Mouse (Mus musculus) embryonic facial prominence, embryonic 10.5 days (tissue): ENCODE measurements at regions not wholly inside any gene's neighbourhood (a gene's known extent, or its start where the extent isn't known, plus 50 kb on each side); places are given as distances from the start of the nearest gene placed in this dataset.

Source experiments
- DNase-seq: peaks from one replicate; pipeline ENCODE4 v3.0.0-alpha.2; 2017; ENCODE audit warnings: low spot score
- H3K27ac ChIP-seq: fragments of 300-500 bp; sonication (generic); replicated peaks from 2 replicates; pipeline ENCODE4 v1.5.1; 2016; ENCODE audit warnings: mild to moderate bottlenecking
- H3K27me3 ChIP-seq: fragments of 300-500 bp; sonication (generic); replicated peaks from 2 replicates; pipeline ENCODE4 v1.6.1; 2016; ENCODE audit warnings: low read depth, mild to moderate bottlenecking; ENCODE audit not compliant: poor library complexity, severe bottlenecking
- H3K36me3 ChIP-seq: fragments of 300-500 bp; sonication (generic); replicated peaks from 2 replicates; pipeline ENCODE4 v1.6.1; 2016; ENCODE audit warnings: mild to moderate bottlenecking, moderate library complexity
- H3K4me1 ChIP-seq: fragments of 300-500 bp; sonication (generic); 2 replicates; pipeline ENCODE4 v1.6.1; 2016
- H3K4me3 ChIP-seq: fragments of 300-500 bp; sonication (generic); 2 replicates; pipeline ENCODE4 v1.5.1; 2016; ENCODE audit warnings: mild to moderate bottlenecking, moderate library complexity
- H3K9me3 ChIP-seq: fragments of 300-500 bp; sonication (generic); 2 replicates; pipeline ENCODE4 v1.6.1; 2016; ENCODE audit warnings: mild to moderate bottlenecking
- WGBS: fragments of 180-500 bp; shearing (Covaris S2); methylation state at CpG from one replicate; pipeline ENCODE4 v1.1.7; 2016; 5-methylcytosine and 5-hydroxymethylcytosine counted together

DNA sequence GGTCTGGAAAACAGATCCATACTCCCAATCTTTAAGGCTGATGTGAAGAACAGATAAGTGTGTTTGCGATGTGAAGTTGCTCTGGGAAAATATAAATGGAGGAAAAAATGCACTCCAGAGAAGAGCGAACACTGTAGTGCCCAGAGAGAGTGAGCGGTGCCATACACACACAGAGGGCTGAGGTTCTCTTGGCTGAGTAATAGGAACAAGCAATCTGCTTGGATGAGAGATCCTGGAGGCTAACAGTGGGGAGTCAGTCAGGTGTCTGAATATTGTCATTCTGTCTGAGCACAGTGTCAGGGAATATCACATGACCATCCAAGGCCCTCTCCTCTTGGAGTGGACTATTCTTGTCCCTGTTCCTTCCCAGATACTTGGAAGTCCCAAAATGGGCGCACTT lies 200.4 kb downstream of the Maf start:
- peaks cover 4% of the 10 kb centered on the region; the same call in 1 of the 2 replicates for H3K4me1 ChIP-seq

DNA sequence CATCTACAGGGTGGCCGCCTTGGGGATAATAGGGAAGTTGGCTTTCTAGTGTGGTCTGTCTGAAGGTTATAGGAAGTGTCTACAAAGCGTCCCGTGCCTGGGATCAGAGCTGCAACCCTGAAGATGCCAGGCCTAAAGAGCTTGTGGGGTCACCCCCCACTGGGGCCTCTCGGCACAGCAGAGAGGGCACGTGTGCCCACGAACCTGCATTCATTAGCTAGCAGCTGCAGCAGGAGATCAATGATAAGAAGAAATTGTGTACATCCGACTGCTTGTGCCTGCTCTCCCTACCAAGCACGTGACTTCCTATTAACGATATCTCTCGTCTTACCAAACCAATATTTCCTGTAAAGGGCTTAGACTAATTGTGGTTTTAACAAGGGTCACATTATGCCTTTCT lies 200.9 kb downstream of the Maf start:
- H3K4me1 ChIP-seq = peaks cover 4% of the 10 kb centered on the region; the same call in 1 of the 2 replicates
- WGBS = 80% methylated on average over 10 of the region's 10 CpGs
- no peak for DNase-seq
- no peak overlapping the region for H3K27ac ChIP-seq
- no peaks in the 10 kb centered on the region for H3K36me3 ChIP-seq
- H3K9me3 ChIP-seq = no peaks in the 10 kb centered on the region
- H3K27me3 ChIP-seq = no peaks in the 10 kb centered on the region
- no peak overlapping the region for H3K4me3 ChIP-seq

More for the DNA sequence above, 200.4 kb downstream of the Maf start:
- DNase-seq = no peak
- Histone ChIP-seq H3K27ac (no peak overlapping the region), H3K4me3 (no peak overlapping the region), H3K36me3 (no peaks in the 10 kb centered on the region), H3K9me3 (no peaks in the 10 kb centered on the region), H3K27me3 (no peaks in the 10 kb centered on the region)
- 94% methylated on average over 4 of the region's 4 CpGs for WGBS

DNA sequence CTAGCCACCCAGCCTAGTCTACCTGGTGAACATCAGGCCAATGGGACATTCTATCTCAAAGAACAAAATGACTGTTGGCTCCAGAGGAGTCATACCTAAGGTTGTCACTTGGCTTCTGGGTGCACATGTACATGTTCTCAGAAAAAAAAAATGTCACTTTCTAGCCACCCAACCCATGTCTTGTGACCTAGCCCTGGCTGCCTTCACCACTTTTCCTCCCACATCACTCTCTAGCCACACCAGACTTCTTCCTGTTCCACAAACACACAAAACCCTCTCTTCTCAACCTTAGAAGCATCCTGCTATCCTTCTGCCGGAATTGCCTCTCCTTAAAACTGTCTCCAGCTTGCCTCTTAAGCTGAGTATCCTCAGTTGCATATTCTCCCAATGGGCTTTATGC lies 211.6 kb downstream of the Maf start:
- no peaks in the 10 kb centered on the region for H3K4me1 ChIP-seq
- WGBS = 87% methylated on average over 1 of the region's 1 CpGs
- H3K4me3 ChIP-seq = no peak overlapping the region
- H3K27me3 ChIP-seq = 0 out of 2 replicates have a peak, but pooled peaks cover 6% of the 10 kb centered on the region
- H3K9me3 ChIP-seq = no peaks in the 10 kb centered on the region
- DNase-seq = no peak
- H3K27ac ChIP-seq = no peak overlapping the region
- H3K36me3 ChIP-seq = no peaks in the 10 kb centered on the region

DNA sequence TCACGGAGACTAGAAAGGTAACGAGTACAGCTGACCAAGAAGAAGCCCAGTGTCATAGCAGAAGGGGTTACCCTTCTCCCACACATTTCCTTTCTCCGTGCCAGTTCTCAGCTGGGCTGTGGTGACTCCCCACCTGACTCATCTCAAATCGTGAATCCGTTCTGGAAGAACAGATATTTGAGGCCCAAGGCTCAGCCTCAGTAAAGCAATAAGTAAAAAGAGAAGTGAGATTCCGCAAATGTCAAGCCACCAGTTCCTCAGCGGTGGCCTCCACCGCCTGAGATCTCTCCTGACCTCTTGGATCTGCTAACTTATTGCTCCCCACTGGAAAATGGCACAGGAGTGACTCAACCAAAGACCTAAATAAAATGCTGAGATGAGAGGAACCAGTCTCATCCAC lies 213.2 kb downstream of the Maf start:
- H3K4me1 ChIP-seq = no peaks in the 10 kb centered on the region
- WGBS = 95% methylated on average over 8 of the region's 8 CpGs
- H3K27me3 ChIP-seq = 0 out of 2 replicates have a peak, but pooled peaks cover 6% of the 10 kb centered on the region
- no peaks in the 10 kb centered on the region for H3K36me3 ChIP-seq
- DNase-seq = no peak
- H3K9me3 ChIP-seq = no peaks in the 10 kb centered on the region
- no peak overlapping the region for H3K4me3 ChIP-seq
- H3K27ac ChIP-seq = no peak overlapping the region

DNA sequence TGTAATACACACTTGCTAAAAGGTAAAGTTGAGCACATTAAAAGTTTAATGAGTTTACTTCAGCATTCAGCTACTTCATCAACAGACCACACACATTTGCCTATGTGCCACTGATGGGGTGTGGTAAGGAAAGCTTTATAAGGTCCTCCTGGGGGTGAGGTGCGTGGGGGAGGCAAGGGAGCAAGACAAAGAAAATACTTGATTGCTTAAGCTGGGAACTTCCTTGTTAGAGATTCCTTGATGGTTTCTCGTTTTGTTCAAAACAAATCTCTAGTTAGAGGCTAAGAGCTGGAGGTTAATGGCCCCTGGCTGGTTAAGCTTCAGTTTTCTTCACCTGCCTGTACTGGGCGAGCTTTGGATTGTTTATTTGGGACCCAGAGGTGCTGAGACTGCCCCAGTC lies 220.7 kb downstream of the Maf start:
- Histone ChIP-seq H3K4me3 (no peak overlapping the region), H3K27me3 (no peaks in the 10 kb centered on the region), H3K4me1 (peaks cover 25% of the 10 kb centered on the region), H3K9me3 (no peaks in the 10 kb centered on the region), H3K27ac (no peak overlapping the region), H3K36me3 (no peaks in the 10 kb centered on the region)
- WGBS = 26% methylated on average over 3 of the region's 3 CpGs
- no peak for DNase-seq

DNA sequence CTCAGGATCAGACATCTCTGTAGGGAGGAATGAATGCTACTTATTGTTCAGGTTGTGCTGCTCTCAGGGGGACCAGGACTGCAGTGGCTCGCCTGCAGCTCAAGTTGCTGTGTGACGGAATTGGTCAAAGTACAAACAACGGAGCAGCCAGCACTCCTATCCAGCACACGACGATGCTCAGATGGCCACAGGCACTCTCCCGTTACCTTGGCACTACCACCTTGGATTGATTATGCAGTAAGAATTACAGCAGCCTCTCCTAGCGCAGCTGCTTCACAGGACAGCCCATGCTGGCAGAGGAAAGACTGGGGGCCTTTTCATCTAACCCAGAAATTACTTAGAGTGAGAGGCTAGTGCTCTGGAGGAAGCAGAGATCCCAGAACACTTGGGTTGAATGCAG lies 226.5 kb downstream of the Maf start:
- H3K4me3 ChIP-seq = no peak overlapping the region
- H3K36me3 ChIP-seq = no peaks in the 10 kb centered on the region
- H3K27ac ChIP-seq = 0 out of 2 replicates have a peak overlapping the region, but pooled peaks have one; percentile 40
- peak; percentile 49 for DNase-seq
- 22% methylated on average over 7 of the region's 7 CpGs for WGBS
- peaks cover 31% of the 10 kb centered on the region for H3K4me1 ChIP-seq
- H3K9me3 ChIP-seq = no peaks in the 10 kb centered on the region
- no peaks in the 10 kb centered on the region for H3K27me3 ChIP-seq

DNA sequence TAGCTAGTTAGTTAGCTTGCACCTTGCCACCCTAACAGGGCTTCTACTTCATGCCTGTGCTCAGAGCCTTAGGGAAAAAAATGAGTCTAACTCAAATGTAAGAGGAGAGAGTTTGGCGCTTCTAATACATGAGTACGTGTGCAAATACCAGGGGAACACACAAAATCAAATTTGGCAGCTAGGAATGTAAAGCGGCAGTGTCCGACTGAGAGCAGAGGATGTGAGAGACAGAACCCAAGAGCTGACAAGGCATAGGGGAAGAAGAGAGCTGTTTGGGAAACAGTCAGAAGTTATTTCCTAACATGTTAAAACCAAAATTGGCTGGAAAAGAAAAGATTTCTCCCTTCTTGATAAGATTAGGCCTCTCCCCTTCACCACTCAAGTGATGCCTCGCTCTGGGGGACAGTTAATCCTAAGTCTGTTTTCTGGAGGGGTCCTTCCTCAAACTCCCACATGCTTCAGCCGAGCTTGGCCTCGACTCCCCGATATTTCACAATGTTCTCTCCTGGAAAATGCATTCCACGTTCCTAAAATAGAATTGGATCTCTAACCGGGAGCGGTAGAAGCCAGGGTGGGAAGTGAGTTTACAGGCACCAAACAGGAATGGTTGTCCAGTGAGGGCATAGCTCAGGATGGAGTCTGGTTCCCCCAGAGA lies 229.1 kb downstream of the Maf start:
- Histone ChIP-seq H3K9me3 (no peaks in the 10 kb centered on the region), H3K36me3 (no peaks in the 10 kb centered on the region), H3K4me3 (no peak overlapping the region), H3K27me3 (no peaks in the 10 kb centered on the region), H3K27ac (no peak overlapping the region), H3K4me1 (peaks cover 29% of the 10 kb centered on the region)
- DNase-seq = no peak
- 84% methylated on average over 11 of the region's 11 CpGs for WGBS

DNA sequence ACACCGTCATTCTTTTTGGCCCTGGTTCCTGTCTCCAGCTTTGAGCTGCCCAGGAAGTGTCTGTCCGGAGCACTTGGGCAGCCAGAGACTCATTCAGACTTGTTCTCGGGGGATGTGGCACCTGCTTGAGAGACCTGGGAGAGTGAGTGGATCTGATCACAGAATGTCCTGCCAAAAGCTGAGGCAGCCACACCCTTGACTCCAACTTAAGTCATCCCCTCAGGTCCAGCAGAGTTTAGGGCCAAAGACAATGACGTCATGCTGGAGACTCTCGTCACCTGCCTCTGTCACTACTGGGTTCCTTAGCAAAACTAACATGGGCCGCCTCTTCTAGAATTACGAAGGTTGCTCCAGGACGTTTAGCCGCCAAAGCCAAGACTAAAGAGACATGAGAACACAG lies 231.5 kb downstream of the Maf start:
- Histone ChIP-seq H3K4me1 (peaks cover 8% of the 10 kb centered on the region), H3K27me3 (no peaks in the 10 kb centered on the region), H3K9me3 (no peaks in the 10 kb centered on the region), H3K27ac (no peak overlapping the region), H3K4me3 (no peak overlapping the region), H3K36me3 (no peaks in the 10 kb centered on the region)
- 84% methylated on average over 9 of the region's 9 CpGs for WGBS
- DNase-seq = no peak

DNA sequence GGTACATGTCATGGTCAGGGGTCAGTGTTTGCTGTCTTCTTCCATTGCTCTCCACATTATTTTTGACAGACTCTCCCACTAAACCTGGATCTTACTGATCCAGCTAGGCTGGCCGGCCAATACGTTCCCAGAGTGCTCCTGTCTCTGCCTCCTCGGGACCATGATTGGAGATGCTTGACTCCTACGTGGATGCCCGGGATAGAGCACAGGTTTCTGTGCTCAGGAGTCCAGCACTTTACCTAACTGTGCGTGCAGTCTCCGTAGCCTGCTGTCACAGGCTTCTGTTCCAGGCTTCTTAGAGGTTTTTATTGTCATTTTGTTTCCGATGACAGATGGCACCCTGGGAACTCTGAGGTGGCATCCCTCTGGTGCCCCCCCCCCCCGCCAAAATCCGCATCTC lies 232.4 kb downstream of the Maf start:
- no peaks in the 10 kb centered on the region for H3K9me3 ChIP-seq
- no peak overlapping the region for H3K27ac ChIP-seq
- DNase-seq = no peak
- WGBS = 89% methylated on average over 10 of the region's 10 CpGs
- H3K4me1 ChIP-seq = no peaks in the 10 kb centered on the region
- H3K36me3 ChIP-seq = no peaks in the 10 kb centered on the region
- H3K27me3 ChIP-seq = no peaks in the 10 kb centered on the region
- no peak overlapping the region for H3K4me3 ChIP-seq

DNA sequence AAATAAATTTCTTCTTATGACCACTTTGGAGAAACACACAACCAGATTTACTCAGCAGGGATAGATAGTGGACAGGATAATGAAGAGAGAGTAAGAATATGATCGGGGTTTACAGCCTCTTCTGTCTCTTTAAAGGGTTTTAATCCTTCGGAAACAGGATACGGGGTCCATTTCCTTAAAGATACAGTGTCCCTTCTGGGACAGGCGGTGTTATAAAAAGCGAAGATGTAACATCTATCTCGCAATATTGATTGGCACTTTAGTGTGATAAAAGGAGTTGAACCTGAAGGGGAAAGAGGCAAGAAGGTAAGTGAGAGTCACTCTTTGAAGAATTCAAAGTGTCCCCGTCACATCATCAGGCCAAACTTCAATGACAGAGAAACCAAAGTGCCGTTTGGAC lies 233.6 kb downstream of the Maf start:
- H3K36me3 ChIP-seq = no peaks in the 10 kb centered on the region
- H3K27me3 ChIP-seq = no peaks in the 10 kb centered on the region
- H3K4me3 ChIP-seq = no peak overlapping the region
- 70% methylated on average over 8 of the region's 8 CpGs for whole genome bisulfite sequencing
- no peaks in the 10 kb centered on the region for H3K9me3 ChIP-seq
- DNase-seq = no peak
- no peaks in the 10 kb centered on the region for H3K4me1 ChIP-seq
- no peak overlapping the region for H3K27ac ChIP-seq

DNA sequence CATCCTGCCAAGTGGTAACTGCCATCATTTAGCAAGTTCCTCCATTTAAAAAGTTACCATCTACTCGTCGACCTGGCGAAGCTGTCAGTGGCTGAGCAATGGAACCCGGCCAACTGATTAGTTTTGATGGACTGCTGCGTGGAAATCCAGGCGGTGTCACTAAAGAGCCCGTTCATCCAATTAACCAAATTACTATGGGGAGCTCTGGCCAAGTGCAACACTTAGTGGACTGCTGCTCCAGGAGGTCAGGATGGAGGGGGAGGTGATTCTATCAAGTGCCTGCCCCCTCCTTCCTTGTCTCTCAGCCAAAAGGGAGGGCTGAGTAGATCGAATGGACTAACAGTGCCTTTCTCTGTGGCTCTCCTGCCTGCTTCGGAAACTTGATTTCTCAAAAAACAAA lies 241.0 kb downstream of the Maf start:
- 48% methylated on average over 9 of the region's 9 CpGs for WGBS
- Histone ChIP-seq H3K27me3 (no peaks in the 10 kb centered on the region; the same call in none of the 2 replicates), H3K4me3 (no peak overlapping the region), H3K27ac (no peak overlapping the region), H3K36me3 (no peaks in the 10 kb centered on the region), H3K9me3 (no peaks in the 10 kb centered on the region), H3K4me1 (peaks cover 12% of the 10 kb centered on the region)
- DNase-seq = no peak

DNA sequence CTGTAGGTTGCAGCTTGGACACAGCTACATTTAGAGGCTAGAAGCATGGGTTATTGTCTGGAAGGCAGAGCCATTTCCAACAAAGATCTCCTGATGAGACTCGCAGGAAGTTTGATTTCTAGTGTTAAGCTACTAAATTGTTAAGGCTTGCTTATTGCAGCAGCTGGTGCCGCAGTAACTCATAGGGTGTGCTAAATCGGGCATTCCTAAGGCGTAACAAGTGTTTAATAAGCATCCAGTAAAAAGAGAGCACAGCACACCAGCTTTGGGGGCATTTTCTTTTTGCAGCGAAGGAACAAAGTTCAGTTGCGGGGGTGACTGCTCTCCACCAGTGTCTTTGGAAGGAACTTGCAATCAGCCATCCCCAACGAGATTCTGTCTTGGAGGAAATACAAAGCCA lies 241.5 kb downstream of the Maf start:
- H3K36me3 ChIP-seq = no peaks in the 10 kb centered on the region
- H3K27ac ChIP-seq = no peak overlapping the region
- 68% methylated on average over 7 of the region's 7 CpGs for WGBS
- H3K9me3 ChIP-seq = no peaks in the 10 kb centered on the region
- DNase-seq = no peak
- H3K27me3 ChIP-seq = no peaks in the 10 kb centered on the region; the same call in none of the 2 replicates
- H3K4me1 ChIP-seq = peaks cover 12% of the 10 kb centered on the region
- H3K4me3 ChIP-seq = no peak overlapping the region

DNA sequence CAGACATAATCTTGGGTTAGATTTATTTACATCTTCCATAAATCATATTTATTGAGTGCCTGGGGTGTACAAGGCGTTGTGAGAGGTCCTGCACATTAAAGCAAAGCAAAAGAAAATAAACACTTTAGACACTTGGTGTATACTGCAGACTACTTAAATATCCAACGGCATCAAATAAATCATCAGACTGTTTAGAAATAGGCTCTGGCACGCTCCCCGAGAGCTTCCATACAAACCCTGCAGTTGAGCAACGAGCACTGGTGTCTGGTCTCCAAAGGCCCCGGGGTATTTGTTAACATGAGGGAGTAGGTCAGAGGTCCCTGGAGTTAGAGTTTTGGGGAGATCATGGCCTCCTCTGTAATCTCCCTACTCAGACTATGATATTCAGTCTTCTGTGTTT lies 244.9 kb downstream of the Maf start:
- peaks cover 18% of the 10 kb centered on the region for H3K4me1 ChIP-seq
- no peak overlapping the region for H3K27ac ChIP-seq
- no peak overlapping the region for H3K4me3 ChIP-seq
- WGBS = 70% methylated on average over 6 of the region's 6 CpGs
- H3K9me3 ChIP-seq = no peaks in the 10 kb centered on the region
- peaks cover 3% of the 10 kb centered on the region for H3K27me3 ChIP-seq
- no peak for DNase-seq
- H3K36me3 ChIP-seq = no peaks in the 10 kb centered on the region
